Mouse (Mus musculus) limb, embryonic 12.5 days (tissue): Measurements from ENCODE around the gene Arpin. TPM values are rescaled to one million over a fixed set of nuclear protein-coding genes. Genes with fewer than 3 reads are reported as not detected.
A peak's percentile ranks its signal among the peaks of the same experiment; 100 is the strongest.

Experiments used
- ATAC-seq: fragments of 200-750 bp; cut with Nextera tagmentation; 2 replicates; pipeline ENCODE4 v1.8.0; 2017; ENCODE audit warnings: low read depth, moderate TSS enrichment; ENCODE audit not compliant: insufficient number of reproducible peaks, insufficient read depth, low FRiP score, low TSS enrichment
- H3K27ac ChIP-seq: fragments of 300-500 bp; sonication (generic); 2 replicates; pipeline ENCODE4 v1.5.1; 2016; ENCODE audit warnings: mild to moderate bottlenecking, moderate library complexity
- H3K27me3 ChIP-seq: fragments of 300-500 bp; sonication (generic); 2 replicates; pipeline ENCODE4 v1.6.1; 2016; ENCODE audit warnings: mild to moderate bottlenecking, moderate library complexity
- H3K36me3 ChIP-seq: fragments of 300-500 bp; sonication (generic); 2 replicates; pipeline ENCODE4 v1.6.1; 2016; ENCODE audit warnings: mild to moderate bottlenecking, moderate library complexity
- H3K4me1 ChIP-seq: fragments of 300-500 bp; sonication (generic); replicated peaks from 2 replicates; pipeline ENCODE4 v1.6.1; 2016
- H3K4me2 ChIP-seq: fragments of 300-500 bp; sonication (generic); 2 replicates; pipeline ENCODE4 v1.6.1; 2016; ENCODE audit warnings: mild to moderate bottlenecking, moderate library complexity
- H3K4me3 ChIP-seq: fragments of 300-500 bp; sonication (generic); replicated peaks from 2 replicates; pipeline ENCODE4 v1.5.1; 2016; ENCODE audit warnings: mild to moderate bottlenecking
- H3K9ac ChIP-seq: fragments of 300-500 bp; sonication (generic); replicated peaks from 2 replicates; pipeline ENCODE4 v1.6.1; 2016; ENCODE audit warnings: mild to moderate bottlenecking, moderate library complexity
- H3K9me3 ChIP-seq: fragments of 300-500 bp; sonication (generic); 2 replicates; pipeline ENCODE4 v1.6.1; 2016; ENCODE audit warnings: mild to moderate bottlenecking, moderate library complexity
- WGBS: fragments of 180-500 bp; shearing (Covaris S2); methylation state at CpG from one replicate; pipeline ENCODE4 v1.1.7; 2016; 5-methylcytosine and 5-hydroxymethylcytosine counted together
- microRNA-seq: library from miRNA; unstranded; fragments of <30 nt; microRNA quantifications from one replicate; pipeline ENCODE4, GENCODE M21; 2017
- polyA plus RNA-seq: library from polyadenylated mRNA; unstranded; fragments of >200 nt; fragmentation: Nextera tagmentation; extraction: Ambion mirVana; gene quantifications from 2 replicates; pipeline ENCODE4 v1.2.1, GENCODE M21; 2016

The Arpin gene
- polyA plus RNA-seq, 1 experiment from 2014 or later = 17.9 TPM

DNA sequence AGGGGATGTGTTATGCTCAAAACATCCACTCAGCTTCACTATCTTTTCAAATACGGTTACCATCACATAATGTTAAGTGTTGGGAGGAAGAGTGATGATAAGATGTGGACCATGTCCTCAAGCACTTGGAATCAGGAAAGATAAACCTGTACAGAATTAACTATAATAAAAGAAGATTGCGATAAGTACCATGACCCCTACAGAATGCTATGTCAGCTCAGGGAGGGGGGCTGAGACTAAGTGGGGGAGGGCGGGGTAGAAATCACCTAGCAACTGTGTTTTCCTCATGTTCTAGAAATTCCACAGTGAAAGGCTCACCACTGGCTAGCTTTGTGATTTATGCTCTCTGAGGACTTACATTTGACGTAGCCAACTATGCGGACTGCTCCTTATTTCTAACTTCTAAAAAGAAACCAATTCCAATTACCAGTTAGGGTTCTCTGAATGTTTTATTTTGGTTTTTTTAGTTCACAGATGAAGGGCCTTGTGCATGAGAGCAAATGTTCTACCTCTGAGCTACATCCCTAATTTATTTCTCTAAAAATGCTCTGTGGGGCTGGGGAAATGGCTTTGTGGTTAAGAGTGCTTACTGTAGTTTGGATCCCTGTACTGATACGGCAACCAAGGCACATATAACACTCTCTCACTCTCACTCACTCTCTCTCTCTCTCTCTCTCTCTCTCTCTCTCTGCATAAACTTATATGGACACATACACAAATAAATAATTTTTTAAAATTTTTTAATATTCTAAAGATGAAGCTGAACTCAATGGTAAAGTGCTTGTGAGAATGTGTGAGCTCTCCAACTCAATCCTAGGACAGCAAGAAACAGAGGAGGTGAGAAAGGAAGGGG lies 42.4 kb downstream of the Arpin start:
- Histone ChIP-seq H3K4me3 (no peak overlapping the region), H3K4me1 (no peaks in the 10 kb centered on the region), H3K9ac (no peak overlapping the region), H3K27ac (no peak overlapping the region), H3K27me3 (no peaks in the 10 kb centered on the region), H3K4me2 (no peak overlapping the region), H3K9me3 (no peaks in the 10 kb centered on the region), H3K36me3 (peaks cover 57% of the 10 kb centered on the region)
- ATAC-seq = no peak
- 84% methylated on average over 6 of the region's 6 CpGs for WGBS

DNA sequence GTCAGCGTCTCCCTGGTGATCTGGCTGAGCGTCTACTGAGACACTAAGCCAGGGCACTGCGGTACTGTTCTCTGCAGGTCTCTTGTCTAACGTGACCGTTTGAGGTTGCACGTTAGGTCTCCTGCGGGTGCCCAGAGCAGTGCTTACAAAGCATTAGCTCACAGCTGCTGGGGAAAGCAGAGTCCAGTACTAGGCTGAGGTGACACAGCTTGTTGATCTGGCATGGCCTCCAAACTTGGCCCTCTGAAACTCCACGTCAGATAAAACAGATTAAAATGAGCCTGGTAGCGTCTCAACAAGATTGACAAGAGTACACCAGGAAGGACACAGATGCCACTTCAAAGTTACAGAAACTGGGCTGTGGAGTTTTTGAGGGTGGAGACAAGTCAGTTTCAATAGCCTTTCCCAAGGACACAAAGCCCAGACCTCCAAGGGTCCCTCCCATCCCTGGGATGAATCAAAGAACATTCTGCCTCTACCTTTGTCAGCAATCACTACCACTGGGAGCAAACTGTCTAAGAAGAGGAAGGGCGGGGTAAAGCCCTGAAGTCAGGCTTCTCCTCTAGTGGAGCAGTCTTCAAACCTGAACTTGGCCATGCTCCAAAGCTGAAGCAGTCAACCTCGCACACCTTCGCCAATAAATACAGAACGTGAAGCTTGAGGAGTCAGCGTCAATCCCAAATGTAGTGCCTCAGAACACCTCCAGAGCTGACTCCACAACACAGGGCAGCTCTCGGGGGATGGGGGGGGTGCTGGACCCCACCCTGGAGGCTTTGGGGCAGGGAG lies 44.5 kb downstream of the Arpin start:
- Histone ChIP-seq H3K9ac (no peak overlapping the region), H3K9me3 (no peaks in the 10 kb centered on the region), H3K27me3 (no peaks in the 10 kb centered on the region), H3K4me2 (no peak overlapping the region), H3K36me3 (peaks cover 46% of the 10 kb centered on the region), H3K4me1 (no peaks in the 10 kb centered on the region), H3K27ac (no peak overlapping the region), H3K4me3 (no peak overlapping the region)
- 91% methylated on average over 15 of the region's 15 CpGs for WGBS
- ATAC-seq = no peak

DNA sequence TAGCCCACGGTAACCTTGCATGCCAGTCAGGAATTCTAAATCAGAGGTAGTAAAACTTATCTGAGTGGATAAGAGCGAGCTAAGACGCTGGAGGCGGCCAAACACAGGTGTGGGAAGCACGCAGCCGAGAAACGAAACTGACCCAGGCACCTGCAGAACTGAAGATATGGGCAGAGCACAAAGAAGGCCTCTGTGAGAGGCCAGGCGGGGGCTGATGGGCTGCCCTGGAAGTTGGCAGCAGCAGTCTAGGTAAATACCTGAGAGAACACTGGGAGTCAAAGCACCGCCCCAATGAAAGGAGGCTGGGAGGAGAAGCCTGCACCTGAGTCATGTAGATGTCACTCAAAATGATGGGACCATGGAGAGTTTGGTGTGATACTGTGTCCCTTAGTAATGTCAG lies 46.6 kb downstream of the Arpin start:
- Histone ChIP-seq H3K4me1 (no peaks in the 10 kb centered on the region), H3K4me3 (no peak overlapping the region), H3K36me3 (peaks cover 40% of the 10 kb centered on the region), H3K27me3 (no peaks in the 10 kb centered on the region), H3K4me2 (no peak overlapping the region), H3K27ac (no peak overlapping the region), H3K9me3 (no peaks in the 10 kb centered on the region), H3K9ac (no peak overlapping the region)
- WGBS = 94% methylated on average over 9 of the region's 9 CpGs
- ATAC-seq = no peak

DNA sequence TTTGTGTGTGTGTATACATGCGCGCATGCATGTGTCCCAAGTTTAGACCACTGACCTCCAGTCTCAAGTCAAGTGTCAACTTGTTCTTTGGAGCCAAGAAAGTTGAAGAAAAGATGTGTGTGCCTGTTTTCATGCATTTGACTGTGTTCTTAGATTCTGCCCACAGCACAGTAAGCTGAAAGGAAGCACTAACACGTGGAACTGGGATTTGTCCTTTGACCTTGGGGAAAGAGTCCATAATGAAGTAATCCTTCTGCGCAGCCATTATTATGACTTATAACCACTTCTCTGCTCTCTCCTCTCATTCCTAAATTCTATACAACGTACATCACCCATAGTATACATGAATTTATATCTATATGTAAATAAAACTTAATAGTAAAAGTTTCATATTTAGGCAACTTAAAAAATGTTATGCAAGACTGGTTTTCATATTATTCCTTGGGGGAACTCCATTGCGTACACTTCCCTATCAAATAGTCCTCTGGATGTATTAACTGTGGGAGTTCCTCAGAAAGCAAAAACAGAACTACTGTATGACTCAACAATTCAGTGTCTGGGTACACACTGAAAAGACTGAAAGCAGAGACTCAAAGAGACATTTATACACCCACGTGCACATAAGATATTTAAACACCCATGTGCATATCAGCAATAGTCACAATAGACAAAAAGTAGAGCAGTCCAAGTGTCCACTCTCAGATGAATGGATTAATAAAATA lies 51.4 kb downstream of the Arpin start:
- WGBS = 92% methylated on average over 7 of the region's 7 CpGs
- H3K36me3 ChIP-seq = peaks cover 60% of the 10 kb centered on the region

DNA sequence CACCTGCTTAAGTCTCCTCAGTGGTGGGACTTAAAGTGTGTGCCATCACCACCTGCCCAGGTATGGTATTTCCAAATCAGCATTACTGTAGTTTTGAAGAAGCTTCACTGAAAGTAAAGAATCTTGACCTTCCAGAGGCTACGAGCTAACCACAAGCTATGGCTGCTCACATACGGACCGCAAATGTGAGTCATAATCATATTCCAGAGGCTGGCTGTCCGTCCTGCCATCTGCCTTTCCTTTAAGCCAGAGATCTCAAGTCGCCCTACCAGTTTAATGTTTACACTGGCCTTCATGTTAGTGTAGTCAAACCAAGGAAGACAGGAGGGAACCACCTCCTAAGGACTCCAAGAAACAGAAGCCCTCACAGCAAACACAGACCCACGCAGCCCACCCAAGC lies 53.3 kb downstream of the Arpin start:
- Histone ChIP-seq H3K9me3 (no peaks in the 10 kb centered on the region), H3K4me1 (0 out of 2 replicates have a peak, but pooled peaks cover 5% of the 10 kb centered on the region), H3K4me2 (no peak overlapping the region), H3K4me3 (no peak overlapping the region), H3K36me3 (peaks cover 63% of the 10 kb centered on the region), H3K9ac (no peak overlapping the region), H3K27ac (no peak overlapping the region), H3K27me3 (no peaks in the 10 kb centered on the region)
- WGBS = 89% methylated on average over 6 of the region's 6 CpGs
- no peak for ATAC-seq

More for the DNA sequence above, 51.4 kb downstream of the Arpin start:
- H3K9me3 ChIP-seq = no peaks in the 10 kb centered on the region
- H3K4me1 ChIP-seq = 0 out of 2 replicates have a peak, but pooled peaks cover 5% of the 10 kb centered on the region
- H3K27me3 ChIP-seq = no peaks in the 10 kb centered on the region
- H3K4me2 ChIP-seq = no peak overlapping the region
- no peak overlapping the region for H3K27ac ChIP-seq
- H3K4me3 ChIP-seq = no peak overlapping the region
- no peak for ATAC-seq
- H3K9ac ChIP-seq = no peak overlapping the region

DNA sequence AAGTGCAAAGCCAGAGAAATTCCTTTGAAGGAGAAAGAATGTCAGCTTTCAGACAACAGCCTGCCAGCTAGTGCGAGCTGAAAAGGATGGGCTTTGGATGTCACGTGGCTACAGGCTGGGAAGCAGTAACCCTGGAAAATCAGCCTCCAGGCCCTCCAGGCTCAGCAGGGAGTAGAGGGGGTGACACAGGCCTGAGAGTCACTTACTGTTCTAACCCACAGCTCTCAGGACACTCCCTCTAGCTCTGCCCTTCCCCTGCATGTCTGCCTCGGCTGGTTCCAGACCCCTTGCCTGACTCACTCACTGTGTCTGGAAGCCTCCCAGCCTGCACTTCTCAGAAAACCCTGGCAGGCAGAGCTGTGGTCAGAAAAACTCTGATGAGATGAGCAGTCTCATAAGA lies 54.2 kb downstream of the Arpin start:
- no peak overlapping the region for H3K9ac ChIP-seq
- no peaks in the 10 kb centered on the region for H3K9me3 ChIP-seq
- 0 out of 2 replicates have a peak, but pooled peaks cover 5% of the 10 kb centered on the region for H3K4me1 ChIP-seq
- H3K4me3 ChIP-seq = no peak overlapping the region
- no peaks in the 10 kb centered on the region for H3K27me3 ChIP-seq
- H3K36me3 ChIP-seq = peaks cover 71% of the 10 kb centered on the region
- ATAC-seq = peak; percentile 56; the same call in 1 of the 2 replicates
- 0 out of 2 replicates have a peak overlapping the region, but pooled peaks have one; percentile 4 for H3K27ac ChIP-seq
- 32% methylated on average over 3 of the region's 3 CpGs for WGBS
- no peak overlapping the region for H3K4me2 ChIP-seq

DNA sequence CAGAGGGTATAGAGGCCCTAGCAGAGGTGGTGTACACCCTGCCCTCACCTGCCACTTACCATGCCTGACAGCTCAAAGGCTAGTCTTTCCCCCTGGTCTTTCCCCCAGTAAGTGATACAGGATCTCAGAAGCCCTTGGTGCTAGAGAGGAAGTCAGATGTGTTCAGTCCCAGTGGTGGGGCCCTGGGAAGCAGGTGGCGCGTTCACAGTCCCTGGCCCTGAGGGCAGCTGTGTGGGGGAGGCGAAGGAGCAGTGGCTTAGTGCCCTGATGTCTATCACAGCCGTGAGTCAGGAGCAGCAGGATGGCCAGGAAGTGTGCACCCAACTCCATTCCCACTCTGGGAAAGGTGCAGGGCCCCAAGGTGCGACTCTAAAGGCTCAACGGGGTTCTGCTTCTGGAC lies 55.1 kb downstream of the Arpin start:
- Histone ChIP-seq H3K27me3 (no peaks in the 10 kb centered on the region), H3K9ac (no peak overlapping the region), H3K4me2 (no peak overlapping the region), H3K9me3 (no peaks in the 10 kb centered on the region), H3K4me3 (no peak overlapping the region), H3K36me3 (peaks cover 67% of the 10 kb centered on the region), H3K4me1 (0 out of 2 replicates have a peak, but pooled peaks cover 5% of the 10 kb centered on the region), H3K27ac (no peak overlapping the region)
- ATAC-seq = no peak
- WGBS = 82% methylated on average over 6 of the region's 6 CpGs

DNA sequence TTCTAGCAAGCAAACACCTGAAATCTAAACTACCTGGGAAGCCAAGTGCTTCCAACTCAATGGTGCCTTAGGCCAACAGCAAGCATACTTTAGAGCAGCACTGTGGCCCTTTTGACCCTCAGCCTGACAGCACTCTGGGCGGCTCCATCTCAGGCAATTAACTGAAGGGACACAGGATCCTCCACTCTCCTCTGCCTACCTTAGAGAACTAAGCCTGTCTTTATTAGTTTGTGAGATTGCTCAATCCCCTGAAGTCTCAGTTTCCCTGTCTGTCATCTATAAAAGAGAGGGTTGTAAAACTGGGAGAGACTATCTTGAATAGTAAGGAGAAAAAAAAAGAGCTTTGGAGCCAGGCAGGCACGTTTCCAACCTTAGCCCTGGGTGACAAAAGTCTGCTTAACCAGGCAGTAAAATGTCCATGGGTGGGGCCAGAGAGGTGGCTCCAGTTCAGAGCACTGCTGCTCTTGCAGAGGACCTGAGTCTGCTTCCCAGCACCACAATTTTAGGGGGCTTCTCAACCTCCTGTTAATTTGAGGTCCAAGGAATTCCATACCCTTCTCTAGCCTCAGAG lies 56.6 kb downstream of the Arpin start:
- H3K4me1 ChIP-seq = 0 out of 2 replicates have a peak, but pooled peaks cover 5% of the 10 kb centered on the region
- 33% methylated on average over 2 of the region's 2 CpGs for WGBS
- H3K9me3 ChIP-seq = no peaks in the 10 kb centered on the region
- no peak overlapping the region for H3K9ac ChIP-seq
- ATAC-seq = no peak
- H3K4me3 ChIP-seq = no peak overlapping the region
- H3K4me2 ChIP-seq = no peak overlapping the region
- H3K27me3 ChIP-seq = no peaks in the 10 kb centered on the region
- peaks cover 61% of the 10 kb centered on the region for H3K36me3 ChIP-seq
- H3K27ac ChIP-seq = no peak overlapping the region

Small RNA genes within 50 kb of the gene (microRNA-seq; reads per million reads assigned to microRNA genes)
- gene Gm24541 = not detected

Other genes starting within 250 kb of the Arpin start
- gene Kif7, start 219.6 kb downstream of the Arpin start, polyA plus RNA-seq = 10.9 and 11.1 TPM in 2 replicates
- gene Plin1, start 202.5 kb downstream of the Arpin start, polyA plus RNA-seq = not detected in 2 replicates
- 12.2 and 12.9 TPM in 2 replicates for gene Pex11a, start 192.2 kb downstream of the Arpin start, polyA plus RNA-seq
- 0.32 and 0.35 TPM in 2 replicates for gene Wdr93, start 192.2 kb downstream of the Arpin start, polyA plus RNA-seq
- not detected in 2 replicates for gene Mesp1, start 141.6 kb downstream of the Arpin start, polyA plus RNA-seq
- gene Mesp2, start 124.6 kb downstream of the Arpin start, polyA plus RNA-seq = 0.14 and 0.32 TPM in 2 replicates
- gene Anpep, start 74.3 kb downstream of the Arpin start, polyA plus RNA-seq = 10.6 and 11.9 TPM in 2 replicates
- 32.0 and 36.0 TPM in 2 replicates for gene Ap3s2, start 14.7 kb downstream of the Arpin start, polyA plus RNA-seq
- gene Zfp710, start 89.5 kb upstream of the Arpin start, polyA plus RNA-seq = 18.5 and 19.4 TPM in 2 replicates
- gene Idh2, start 180.0 kb upstream of the Arpin start, polyA plus RNA-seq = 555 and 566 TPM in 2 replicates